Comparison of ENCODE assay signal across 16 mouse cellular contexts in genomic region chr8:103976488-103976887, GRCm38 (mm10).
A peak's percentile ranks its signal among the peaks of the same experiment; 100 is the strongest.
DNase-seq lines count a peak whose midpoint lies in the region; ATAC-seq and TF ChIP-seq lines count a peak whose summit lies in the region.
"Had no signal": no experiment of that assay in that cellular context is flagged by ENCODE, and none has a peak within 500 bp of the region (broad histone marks: within the 10 kb centered on the region; RNA-seq: fewer than 3 reads in every experiment).

No protein-coding gene starts in this region.

- H3K4me3 ChIP-seq in intestine, postnatal 0 days (ENCODE audit: low read depth, low read length): no peak overlapping the region
- no peak overlapping the region for H3K4me3 ChIP-seq in intestine, embryonic 16.5 days (ENCODE audit: low read length)
- no peak overlapping the region for H3K4me3 ChIP-seq in thymus, adult 2 months (ENCODE audit: control insufficient read depth, insufficient read depth, low read length)
- H3K4me3 ChIP-seq: embryonic facial prominence, embryonic 15.5 days had no signal

- ATAC-seq in intestine, postnatal 0 days: no peak
- ATAC-seq in intestine, embryonic 16.5 days: no peak

- intact Hi-C loops in gastrocnemius, postnatal 36 days (cut with DNase I): loop anchor here (10.0 kb wide), 1 partner anchor 1642 kb away; no protein-coding TSS in a partner anchor
- intact Hi-C loops in left cerebral cortex, postnatal 14 days (cut with DNase I): no loop called here

- H3K9me3 ChIP-seq in intestine, postnatal 0 days (ENCODE audit: control insufficient read depth): no peaks in the 10 kb centered on the region
- H3K9me3 ChIP-seq in intestine, embryonic 16.5 days (ENCODE audit: control insufficient read depth, low read length): no peaks in the 10 kb centered on the region
- H3K9me3 ChIP-seq: embryonic facial prominence, embryonic 15.5 days had no signal

- TF ChIP-seq CTCF in intestine, postnatal 0 days (IDR thresholded peaks at IDR 0.05; ENCODE audit: low read depth): 0 out of 2 replicates have a peak, but pooled peaks have one; percentile 26
- no peak for TF ChIP-seq CTCF in thymus, adult 2 months (IDR thresholded peaks at IDR 0.05; ENCODE audit: borderline replicate concordance, control insufficient read depth, extremely low read depth, insufficient read depth, low read length, poor library complexity)
- peak; percentile 6; the same call in 1 of the 2 replicates for TF ChIP-seq CTCF in brain, embryonic 14.5 days (IDR thresholded peaks at IDR 0.05; ENCODE audit: borderline replicate concordance, extremely low read depth, insufficient read depth, insufficient read length)

- 76% methylated on average over 6 of the region's 6 CpGs for WGBS in intestine, postnatal 0 days
- WGBS in intestine, embryonic 16.5 days: 74% methylated on average over 6 of the region's 6 CpGs
- WGBS in thymus, adult 2 months: 79% methylated on average over 6 of the region's 6 CpGs

- H3K9ac ChIP-seq in intestine, postnatal 0 days (ENCODE audit: low read depth, low read length): no peak overlapping the region
- H3K9ac ChIP-seq in intestine, embryonic 16.5 days (ENCODE audit: low read depth, low read length): no peak overlapping the region
- H3K9ac ChIP-seq: embryonic facial prominence, embryonic 15.5 days had no signal

- TF ChIP-seq POLR2A in thymus, adult 2 months (IDR thresholded peaks at IDR 0.05; ENCODE audit: control insufficient read depth, extremely low read depth, insufficient read depth, low read length, poor library complexity): no peak
- TF ChIP-seq POLR2A in brain, embryonic 14.5 days (IDR thresholded peaks at IDR 0.05; ENCODE audit: borderline replicate concordance, extremely low read depth, insufficient read depth, insufficient read length, poor library complexity, severe bottlenecking): no peak

- peak; percentile 8 for DNase-seq in thymus, adult 2 months
- no peak for DNase-seq in thymus, postnatal 0 days (ENCODE audit: low spot score)
- DNase-seq in brain, embryonic 14.5 days (ENCODE audit: low read depth): no peak
- DNase-seq in gastrocnemius, postnatal 36 days: no peak
- no peak for DNase-seq in adrenal gland, postnatal 4 days (ENCODE audit: low spot score in 2 of 2)
- DNase-seq in left cerebral cortex, postnatal 14 days (ENCODE audit: low spot score in 2 of 2): no peak
- DNase-seq: cerebellum, adult 11-12 months; kidney, adult 18-20 months; kidney, postnatal 36 days; left cerebral cortex, postnatal 4 days; lung, adult 18-20 months; midbrain, embryonic 14.5 days; right cerebral cortex, postnatal 25 days had no signal

- H3K36me3 ChIP-seq in intestine, postnatal 0 days (ENCODE audit: control insufficient read depth, insufficient read depth): no peaks in the 10 kb centered on the region
- H3K36me3 ChIP-seq in intestine, embryonic 16.5 days (ENCODE audit: control insufficient read depth, insufficient read depth, low read length): no peaks in the 10 kb centered on the region
- H3K36me3 ChIP-seq in thymus, adult 2 months (ENCODE audit: control insufficient read depth, insufficient read depth, low read length): no peaks in the 10 kb centered on the region
- H3K36me3 ChIP-seq: embryonic facial prominence, embryonic 15.5 days had no signal

- H3K4me2 ChIP-seq in intestine, postnatal 0 days (replicated peaks; ENCODE audit: low read depth): no peak overlapping the region
- no peak overlapping the region for H3K4me2 ChIP-seq in intestine, embryonic 16.5 days (ENCODE audit: low read depth, low read length)
- H3K4me2 ChIP-seq: embryonic facial prominence, embryonic 15.5 days had no signal

- H3K27ac ChIP-seq in intestine, postnatal 0 days (ENCODE audit: low read depth, low read length): no peak overlapping the region
- H3K27ac ChIP-seq in intestine, embryonic 16.5 days (ENCODE audit: low read length): no peak overlapping the region
- H3K27ac ChIP-seq in thymus, adult 2 months (ENCODE audit: control insufficient read depth, insufficient read depth, low read length): no peak overlapping the region
- H3K27ac ChIP-seq: embryonic facial prominence, embryonic 15.5 days had no signal

- H3K27me3 ChIP-seq in intestine, postnatal 0 days (replicated peaks; ENCODE audit: control insufficient read depth, insufficient read depth, low read length): no peaks in the 10 kb centered on the region
- H3K27me3 ChIP-seq in intestine, embryonic 16.5 days (replicated peaks; ENCODE audit: control insufficient read depth, insufficient read depth, low read length): no peaks in the 10 kb centered on the region
- no peaks in the 10 kb centered on the region for H3K27me3 ChIP-seq in thymus, adult 2 months (ENCODE audit: control insufficient read depth, insufficient read depth, low read length)
- H3K27me3 ChIP-seq: embryonic facial prominence, embryonic 15.5 days had no signal

- H3K4me1 ChIP-seq in intestine, postnatal 0 days (replicated peaks; ENCODE audit: control insufficient read depth, insufficient read depth, low read length): no peaks in the 10 kb centered on the region
- no peaks in the 10 kb centered on the region for H3K4me1 ChIP-seq in intestine, embryonic 16.5 days (ENCODE audit: control insufficient read depth, insufficient read depth, low read length)
- no peaks in the 10 kb centered on the region for H3K4me1 ChIP-seq in thymus, adult 2 months (replicated peaks; ENCODE audit: control insufficient read depth, insufficient read depth, low read length)
- H3K4me1 ChIP-seq: embryonic facial prominence, embryonic 15.5 days had no signal
